7 mouse cellular contexts compared by ENCODE assay signal in genomic region chr7:139683706-139684552, GRCm38 (mm10). TPM values are rescaled to one million over a fixed set of nuclear protein-coding genes. Genes with fewer than 3 reads are reported as not detected.
A peak's percentile ranks its signal among the peaks of the same experiment; 100 is the strongest.
DNase-seq lines count a peak whose midpoint lies in the region; ATAC-seq and TF ChIP-seq lines count a peak whose summit lies in the region.

Gene Cfap46 (minus strand): TSS chr7:139683817.

- H3K4me1 ChIP-seq in intestine, postnatal 0 days (replicated peaks; ENCODE audit: control insufficient read depth, insufficient read depth, low read length), result peaks cover 4% of the 10 kb centered on the region; the same call in 1 of the 2 replicates
- H3K4me1 ChIP-seq in midbrain, embryonic 10.5 days, result peaks cover 23% of the 10 kb centered on the region

- H3K27me3 ChIP-seq in intestine, postnatal 0 days (replicated peaks; ENCODE audit: control insufficient read depth, insufficient read depth, low read length), result 0 out of 2 replicates have a peak, but pooled peaks cover 3% of the 10 kb centered on the region
- peaks cover 32% of the 10 kb centered on the region for H3K27me3 ChIP-seq in midbrain, embryonic 10.5 days (ENCODE audit: low read depth, poor library complexity, severe bottlenecking)

- peak; percentile 67 for ATAC-seq in granulocyte monocyte progenitor cell, adult 5-6 weeks (replicated peaks; ENCODE audit: poor library complexity, severe bottlenecking)
- ATAC-seq in intestine, postnatal 0 days, result peak; percentile 45; the same call in 1 of the 2 replicates

- TF ChIP-seq CTCF in intestine, postnatal 0 days (IDR thresholded peaks at IDR 0.05; ENCODE audit: low read depth), result no peak

- peak within 1 kb of the TSS; percentile 47 for H3K4me3 ChIP-seq in intestine, postnatal 0 days (ENCODE audit: low read depth, low read length)
- peak within 1 kb of the TSS; percentile 70 for H3K4me3 ChIP-seq in midbrain, embryonic 10.5 days

- intact Hi-C loops in left cerebral cortex, postnatal 36 days (cut with DNase I), result loop anchor here (1.0 kb wide), 1 partner anchor 36 kb away; no protein-coding TSS in a partner anchor

- no peak within 1 kb of the TSS for H3K27ac ChIP-seq in intestine, postnatal 0 days (ENCODE audit: low read depth, low read length)
- peak within 1 kb of the TSS; percentile 78 for H3K27ac ChIP-seq in midbrain, embryonic 10.5 days (replicated peaks)

- H3K9me3 ChIP-seq in intestine, postnatal 0 days (ENCODE audit: control insufficient read depth), result no peaks in the 10 kb centered on the region
- no peaks in the 10 kb centered on the region for H3K9me3 ChIP-seq in midbrain, embryonic 10.5 days (replicated peaks)

- DNase-seq in adrenal gland, adult 8-10 months, result peak; percentile 90
- peak; percentile 96 for DNase-seq in embryo, embryonic 11 days
- DNase-seq in left cerebral cortex, postnatal 36 days (ENCODE audit: low spot score in 2 of 2), result peak; percentile 61 to 72
- DNase-seq in midbrain, embryonic 10.5 days (ENCODE audit: low spot score), result peak; percentile 92
- DNase-seq in skeletal muscle tissue, adult 2 months (ENCODE audit: low read depth, low spot score), result peak; percentile 48

- peak within 1 kb of the TSS; percentile 82 for H3K4me2 ChIP-seq in intestine, postnatal 0 days (replicated peaks; ENCODE audit: low read depth)

- H3K36me3 ChIP-seq in intestine, postnatal 0 days (ENCODE audit: control insufficient read depth, insufficient read depth), result no peaks in the 10 kb centered on the region
- H3K36me3 ChIP-seq in midbrain, embryonic 10.5 days, result no peaks in the 10 kb centered on the region

- under 1% methylated on average over 31 of the region's 31 CpGs for WGBS in intestine, postnatal 0 days
- 1% methylated on average over 31 of the region's 31 CpGs for WGBS in midbrain, embryonic 10.5 days

- no peak within 1 kb of the TSS for H3K9ac ChIP-seq in intestine, postnatal 0 days (ENCODE audit: low read depth, low read length)

RNA-seq across cellular contexts. Expression of gene Cfap46, which starts in this region (rescaled TPM):
- 1 to 10 TPM in 2 of 4 experiments, under 1 TPM in 2; 0.52 to 1.6 (median 0.99) TPM for total RNA-seq in adrenal gland, adult 8-10 months (2022)
- total RNA-seq in granulocyte monocyte progenitor cell, adult 5-6 weeks (2014; fragmentation: Nextera tagmentation), result not detected in 2 replicates
- total RNA-seq in granulocyte monocyte progenitor cell, adult 5-6 weeks (2017), result not detected in 2 replicates
- not detected in 2 replicates for polyA plus RNA-seq in intestine, postnatal 0 days (2015; fragmentation: Nextera tagmentation; extraction: Ambion mirVana)
- total RNA-seq in left cerebral cortex, postnatal 36 days (2021), result 1 to 10 TPM; 1.9 to 5.3 TPM
- polyA plus RNA-seq in midbrain, embryonic 10.5 days (2016; fragmentation: Nextera tagmentation; extraction: Ambion mirVana), result 0.27 and 0.30 TPM in 2 replicates

Comparison
In these comparisons a context has a peak if more than half of its experiments do, and no peak if none do; other contexts are left out.
1. Peak in ATAC-seq in granulocyte monocyte progenitor cell, adult 5-6 weeks; RNA of the gene not detected or under 1 TPM.
2. Peak in ATAC-seq, H3K4me3 ChIP-seq and H3K4me2 ChIP-seq in intestine, postnatal 0 days; RNA of the gene not detected or under 1 TPM.
3. Peak in DNase-seq, H3K4me3 ChIP-seq and H3K27ac ChIP-seq in midbrain, embryonic 10.5 days; RNA of the gene not detected or under 1 TPM.